Mouse (Mus musculus) CH12.LX (cell line): Measurements from ENCODE around the gene Mettl7a2.

ENCODE experiments used
- CTCF ChIP-seq, 2 experiments: IDR thresholded peaks in 1 of 2; conservative IDR thresholded peaks in 1 of 2; 2 replicates each; pipeline ENCODE4 v1.5.1; 2011 to 2012; ENCODE audit warnings: low read depth in 2 of 2, low read length in 2 of 2, improper control_type of control experiment in 1 of 2, inconsistent platforms in 1 of 2, mild to moderate bottlenecking in 1 of 2, moderate library complexity in 1 of 2
- E2F4 ChIP-seq: IDR thresholded peaks from 2 replicates; pipeline ENCODE4 v1.6.1; 2011; ENCODE audit warnings: low read depth, low read length, improper control_type of control experiment; ENCODE audit not compliant: insufficient replicate concordance
- HCFC1 ChIP-seq: IDR thresholded peaks from 2 replicates; pipeline ENCODE4 v1.6.1; 2012; ENCODE audit warnings: low read depth, mild to moderate bottlenecking, inconsistent platforms, low read length, improper control_type of control experiment
- JUND ChIP-seq: conservative IDR thresholded peaks from 2 replicates; pipeline ENCODE4 v1.6.1; 2011; ENCODE audit warnings: low read depth, low read length, improper control_type of control experiment
- MXI1 ChIP-seq: IDR thresholded peaks from 2 replicates; pipeline ENCODE4 v1.6.1; 2011; ENCODE audit warnings: mild to moderate bottlenecking, low read depth, low read length, improper control_type of control experiment
- POLR2A ChIP-seq: IDR thresholded peaks from 2 replicates; pipeline ENCODE4 v1.6.1; 2011; ENCODE audit warnings: low read depth, mild to moderate bottlenecking, improper control_type of control experiment, low read length
- SIN3A ChIP-seq: IDR thresholded peaks from 2 replicates; pipeline ENCODE4 v1.6.1; 2012; ENCODE audit warnings: low read length, improper control_type of control experiment, inconsistent platforms

GRCm38 (mm10) chr15:100410918-100411672 lies 58.1 kb downstream of the Mettl7a2 start:
- TF ChIP-seq HCFC1 (no peak), JUND (no peak), CTCF (conservative IDR thresholded peaks at IDR 0.05 in 1 of 2, IDR thresholded peaks at IDR 0.05 in 1 of 2; ENCODE audit: low read depth in 2 of 2, low read length in 2 of 2) (no peak), POLR2A (no peak), E2F4 (no peak), MXI1 (no peak), SIN3A (no peak)
